Mouse (Mus musculus): ENCODE data around the gene Serp2.

DNA sequence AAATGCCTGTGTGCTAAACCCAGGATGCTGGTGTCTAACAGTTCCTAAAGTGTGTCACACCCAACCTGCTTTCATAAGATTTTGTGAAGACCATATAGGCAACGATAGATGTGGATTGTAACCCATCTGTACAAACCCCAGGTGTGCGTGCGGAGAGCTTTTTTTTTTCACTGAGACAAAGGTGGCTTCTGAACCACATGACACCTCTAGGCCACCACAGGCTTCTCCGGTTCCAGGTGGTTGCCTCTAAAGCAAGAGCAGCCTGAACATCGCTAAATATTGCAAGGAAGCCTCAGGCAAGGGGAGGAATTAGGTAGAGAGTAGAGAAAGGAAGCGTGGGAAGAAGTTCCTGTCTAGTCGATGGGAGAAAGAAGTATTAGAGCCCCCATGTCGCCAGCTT lies 10.0 kb upstream of the Serp2 start:
- no peak for TF ChIP-seq CTCF (IDR thresholded peaks at IDR 0.05)
- no peak for TF ChIP-seq EP300 (IDR thresholded peaks at IDR 0.05; ENCODE audit: insufficient read depth, low read depth, low read length)
- no peak for TF ChIP-seq POLR2A (IDR thresholded peaks at IDR 0.05; ENCODE audit: insufficient read depth, low read depth, low read length)
